Mouse (Mus musculus): Measurements from ENCODE around the gene Cdk7. TPM values are rescaled to one million over a fixed set of nuclear protein-coding genes. Genes with fewer than 3 reads are reported as not detected.
"Not testable (repeated sequence)": the region's sequence is repeated elsewhere in the genome, so short reads cannot be mapped to it uniquely, and the experiment has no call there.

Gene Cdk7
- polyA plus RNA-seq, 1 experiment from 2014 or later, result 98.8 TPM

DNA sequence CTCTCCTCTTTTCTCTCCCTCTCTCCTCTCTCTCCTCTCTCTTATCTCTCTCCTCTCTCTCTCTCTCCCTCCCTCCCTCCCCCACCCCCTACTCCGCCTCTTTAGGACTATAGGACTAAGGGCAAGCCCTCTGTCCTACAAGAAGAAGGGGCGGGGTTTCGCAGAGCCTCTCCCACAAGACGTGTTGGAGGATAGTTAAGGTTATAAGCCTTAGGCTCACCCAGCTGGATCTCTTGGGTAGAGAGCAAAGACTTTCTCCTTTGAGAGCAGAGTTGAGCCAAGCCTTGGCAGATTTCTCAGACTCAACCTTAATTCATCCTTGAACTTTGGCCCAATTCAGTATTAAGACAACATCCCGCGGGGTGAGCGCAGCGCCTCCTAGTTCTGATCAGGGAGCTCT is 17.9 kb upstream of the Cdk7 start:
- Histone ChIP-seq H3K27ac (no peak overlapping the region), H3K4me1 (0 out of 2 replicates have a peak, but pooled peaks cover 5% of the 10 kb centered on the region), H3K4me2 (no peak overlapping the region), H3K9me3 (no peaks in the 10 kb centered on the region), H3K36me3 (no peaks in the 10 kb centered on the region), H3K9ac (no peak overlapping the region), H3K27me3 (no peaks in the 10 kb centered on the region), H3K4me3 (no peak overlapping the region)
- WGBS, result 49% methylated on average over 8 of the region's 8 CpGs
- ATAC-seq (ENCODE audit: insufficient number of reproducible peaks, insufficient read depth, low FRiP score, low TSS enrichment, low read depth), result no peak

GRCm38 (mm10) chr13:100746090-100746489 is 15.4 kb upstream of the Cdk7 start:
- 85% methylated on average over 3 of the region's 3 CpGs for WGBS

GRCm38 (mm10) chr13:100744036-100744744 is 13.5 kb upstream of the Cdk7 start, which contains the start of gene Mrps36:
TSS of gene Mrps36 (minus strand) at chr13:100744659.
- peak within 1 kb of the TSS; percentile 79 for H3K4me3 ChIP-seq
- H3K9ac ChIP-seq, result peak within 1 kb of the TSS; percentile 85
- H3K27me3 ChIP-seq, result no peaks in the 10 kb centered on the region
- peak within 1 kb of the TSS; percentile 67 for H3K4me2 ChIP-seq
- peaks cover 12% of the 10 kb centered on the region for H3K4me1 ChIP-seq
- ATAC-seq (ENCODE audit: insufficient number of reproducible peaks, insufficient read depth, low FRiP score, low TSS enrichment, low read depth), result peak; percentile 89
- H3K27ac ChIP-seq, result peak within 1 kb of the TSS; percentile 93
- WGBS, result under 1% methylated on average over 52 of the region's 52 CpGs
- no peaks in the 10 kb centered on the region for H3K36me3 ChIP-seq
- no peaks in the 10 kb centered on the region for H3K9me3 ChIP-seq

More at GRCm38 (mm10) chr13:100746090-100746489, 15.4 kb upstream of the Cdk7 start:
- Histone ChIP-seq H3K36me3 (no peaks in the 10 kb centered on the region), H3K4me3 (no peak overlapping the region), H3K27me3 (no peaks in the 10 kb centered on the region), H3K4me1 (peaks cover 12% of the 10 kb centered on the region), H3K9ac (no peak overlapping the region), H3K9me3 (no peaks in the 10 kb centered on the region), H3K27ac (no peak overlapping the region), H3K4me2 (no peak overlapping the region)
- no peak for ATAC-seq (ENCODE audit: insufficient number of reproducible peaks, insufficient read depth, low FRiP score, low TSS enrichment, low read depth)

DNA sequence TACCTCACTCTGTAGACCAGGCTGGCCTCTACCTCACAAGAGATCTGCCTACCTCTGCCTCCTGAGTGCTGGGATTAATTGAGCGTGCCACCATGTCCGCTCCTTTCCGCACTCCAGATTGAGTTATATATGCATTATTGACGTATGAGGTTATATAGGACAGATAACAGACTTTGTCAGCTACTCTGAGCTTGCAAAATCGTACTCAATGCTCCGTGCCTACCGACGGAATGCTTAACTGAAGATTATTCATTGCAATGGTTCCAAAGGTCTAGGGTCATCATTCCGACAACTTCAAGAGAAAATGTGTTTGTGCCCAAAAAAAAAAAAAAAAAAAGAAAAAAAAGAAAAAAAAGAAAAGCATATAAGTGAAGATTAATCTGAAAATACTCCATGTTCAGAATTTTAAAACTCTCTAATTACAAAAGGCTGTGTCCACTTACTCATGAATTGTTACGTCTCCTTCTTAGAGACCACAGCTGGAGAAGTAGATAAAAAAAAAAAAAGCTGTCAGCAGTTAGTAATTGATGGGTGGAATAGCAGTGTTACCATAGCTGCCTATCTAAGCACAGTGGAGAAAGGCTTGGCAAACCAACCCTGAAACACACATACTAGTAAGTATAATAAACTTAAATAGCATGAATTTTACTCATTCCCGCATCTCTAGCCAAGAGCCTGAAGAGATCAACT is 12.8 kb upstream of the Cdk7 start:
- Histone ChIP-seq H3K4me3 (peak overlapping the region; percentile 79), H3K4me1 (peaks cover 12% of the 10 kb centered on the region), H3K27ac (peak overlapping the region; percentile 93), H3K36me3 (peaks cover 3% of the 10 kb centered on the region), H3K9me3 (no peaks in the 10 kb centered on the region), H3K9ac (peak overlapping the region; percentile 85), H3K27me3 (no peaks in the 10 kb centered on the region), H3K4me2 (peak overlapping the region; percentile 67)
- 73% methylated on average over 11 of the region's 11 CpGs for WGBS
- 0 out of 2 replicates have a peak, but pooled peaks have one; percentile 16 for ATAC-seq (ENCODE audit: insufficient number of reproducible peaks, insufficient read depth, low FRiP score, low TSS enrichment, low read depth)

GRCm38 (mm10) chr13:100742831-100743230 is 12.1 kb upstream of the Cdk7 start:
- ATAC-seq (ENCODE audit: insufficient number of reproducible peaks, insufficient read depth, low FRiP score, low TSS enrichment, low read depth), result no peak
- no peak overlapping the region for H3K4me2 ChIP-seq
- WGBS, result 91% methylated on average over 5 of the region's 5 CpGs
- H3K9ac ChIP-seq, result no peak overlapping the region
- H3K27ac ChIP-seq, result no peak overlapping the region
- peaks cover 12% of the 10 kb centered on the region for H3K4me1 ChIP-seq
- peaks cover 8% of the 10 kb centered on the region for H3K36me3 ChIP-seq
- no peaks in the 10 kb centered on the region for H3K9me3 ChIP-seq
- no peaks in the 10 kb centered on the region for H3K27me3 ChIP-seq
- no peak overlapping the region for H3K4me3 ChIP-seq

DNA sequence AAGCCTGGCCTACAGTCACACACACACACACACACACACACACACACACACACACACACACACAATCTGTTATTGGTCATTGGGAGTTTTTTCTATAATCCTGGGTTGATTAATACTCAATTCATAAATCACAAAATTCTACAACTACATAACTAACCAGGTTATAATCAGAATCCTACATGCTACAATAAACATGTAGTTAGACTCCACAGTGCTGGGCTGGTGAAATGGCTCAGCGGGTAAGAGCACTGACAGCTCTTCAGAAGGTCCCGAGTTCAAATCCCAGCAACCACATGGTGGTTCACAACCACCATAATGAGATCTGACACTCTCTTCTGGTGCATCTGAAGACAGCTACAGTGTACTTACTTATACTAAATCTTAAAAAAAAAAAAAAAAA is 2.0 kb upstream of the Cdk7 start:
- WGBS, result 87% methylated on average over 2 of the region's 2 CpGs
- no peak overlapping the region for H3K27ac ChIP-seq
- H3K36me3 ChIP-seq, result peaks cover 31% of the 10 kb centered on the region
- no peaks in the 10 kb centered on the region for H3K27me3 ChIP-seq
- H3K9me3 ChIP-seq, result no peaks in the 10 kb centered on the region
- H3K9ac ChIP-seq, result no peak overlapping the region
- no peak for ATAC-seq (ENCODE audit: insufficient number of reproducible peaks, insufficient read depth, low FRiP score, low TSS enrichment, low read depth)
- H3K4me3 ChIP-seq, result no peak overlapping the region
- H3K4me2 ChIP-seq, result no peak overlapping the region
- H3K4me1 ChIP-seq, result peaks cover 9% of the 10 kb centered on the region

- H3K4me3 ChIP-seq; H3K9ac ChIP-seq; H3K4me1 ChIP-seq; H3K27me3 ChIP-seq; H3K9me3 ChIP-seq; ATAC-seq (ENCODE audit: insufficient number of reproducible peaks, insufficient read depth, low FRiP score, low TSS enrichment, low read depth): not testable (repeated sequence)
- Histone ChIP-seq H3K4me2 (peak overlapping the region; percentile 68; the same call in 1 of the 2 replicates), H3K36me3 (peaks cover 30% of the 10 kb centered on the region), H3K27ac (peak overlapping the region; percentile 94)
- WGBS, result 87% methylated on average over 6 of the region's 6 CpGs
Measured at GRCm38 (mm10) chr13:100731462-100732046, 815 bp upstream of the Cdk7 start.

GRCm38 (mm10) chr13:100730153-100730860 is 432 bp downstream of the Cdk7 start:
- no peak for ATAC-seq (ENCODE audit: insufficient number of reproducible peaks, insufficient read depth, low FRiP score, low TSS enrichment, low read depth)
- Histone ChIP-seq H3K4me2 (peak overlapping the region; percentile 68), H3K4me1 (peaks cover 9% of the 10 kb centered on the region), H3K36me3 (peaks cover 28% of the 10 kb centered on the region), H3K27ac (peak overlapping the region; percentile 94), H3K9me3 (no peaks in the 10 kb centered on the region), H3K4me3 (peak overlapping the region; percentile 93), H3K27me3 (no peaks in the 10 kb centered on the region), H3K9ac (peak overlapping the region; percentile 94)
- under 1% methylated on average over 30 of the region's 30 CpGs for WGBS

GRCm38 (mm10) chr13:100728530-100728929 is 2.2 kb downstream of the Cdk7 start:
- not testable (repeated sequence) for H3K27me3 ChIP-seq; H3K4me3 ChIP-seq; ATAC-seq (ENCODE audit: insufficient number of reproducible peaks, insufficient read depth, low FRiP score, low TSS enrichment, low read depth); H3K4me2 ChIP-seq; H3K9me3 ChIP-seq; H3K9ac ChIP-seq; H3K4me1 ChIP-seq; H3K27ac ChIP-seq
- peaks cover 33% of the 10 kb centered on the region for H3K36me3 ChIP-seq
- 90% methylated on average over 4 of the region's 4 CpGs for WGBS

DNA sequence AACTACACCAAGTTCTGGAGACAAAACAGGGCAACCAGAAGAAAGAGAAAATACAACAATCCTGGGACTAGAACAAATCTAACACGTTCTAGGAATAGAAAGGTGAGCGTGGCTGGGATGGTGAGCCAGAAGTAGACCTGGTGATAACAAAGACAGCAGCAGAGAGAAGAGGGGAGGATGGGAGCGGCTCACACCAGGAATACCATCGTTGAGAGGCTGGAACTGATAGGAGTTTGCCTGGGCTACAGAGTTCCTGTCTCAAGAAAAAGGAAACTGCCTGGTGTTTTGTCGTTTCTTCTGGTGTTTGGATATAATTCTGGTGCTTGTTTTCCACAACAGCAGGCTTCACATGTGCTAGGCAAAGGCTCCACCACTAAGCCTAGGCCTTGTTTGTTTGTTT is 2.7 kb downstream of the Cdk7 start:
- Histone ChIP-seq H3K4me2 (no peak overlapping the region), H3K9me3 (no peaks in the 10 kb centered on the region), H3K36me3 (peaks cover 34% of the 10 kb centered on the region), H3K4me1 (peaks cover 9% of the 10 kb centered on the region), H3K4me3 (no peak overlapping the region), H3K9ac (no peak overlapping the region), H3K27ac (no peak overlapping the region), H3K27me3 (no peaks in the 10 kb centered on the region)
- 92% methylated on average over 5 of the region's 5 CpGs for WGBS
- ATAC-seq (ENCODE audit: insufficient number of reproducible peaks, insufficient read depth, low FRiP score, low TSS enrichment, low read depth), result no peak

DNA sequence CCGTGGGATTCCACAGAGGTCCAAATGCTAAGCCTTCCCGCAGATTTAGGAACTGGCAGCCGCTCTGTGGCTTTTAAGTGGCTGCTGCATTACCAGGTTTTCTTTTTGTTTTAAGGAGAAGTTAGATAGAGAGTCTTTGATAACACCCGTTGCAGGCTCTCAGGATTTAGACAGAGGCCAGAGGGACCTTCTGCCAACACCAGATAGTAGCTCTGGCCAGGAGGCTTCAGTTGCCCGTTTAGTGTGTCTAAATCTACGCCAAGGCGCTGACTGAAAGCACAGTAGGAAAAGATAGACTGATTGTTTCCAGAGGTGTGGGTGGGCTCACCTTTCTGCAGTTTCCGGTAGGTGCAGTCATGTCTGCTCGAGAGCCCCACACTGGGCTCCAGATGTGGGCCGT is 5.5 kb downstream of the Cdk7 start:
- H3K4me2 ChIP-seq, result no peak overlapping the region
- WGBS, result 88% methylated on average over 10 of the region's 10 CpGs
- peaks cover 57% of the 10 kb centered on the region for H3K36me3 ChIP-seq
- ATAC-seq (ENCODE audit: insufficient number of reproducible peaks, insufficient read depth, low FRiP score, low TSS enrichment, low read depth), result no peak
- no peaks in the 10 kb centered on the region for H3K9me3 ChIP-seq
- no peaks in the 10 kb centered on the region for H3K27me3 ChIP-seq
- peaks cover 9% of the 10 kb centered on the region for H3K4me1 ChIP-seq
- H3K4me3 ChIP-seq, result no peak overlapping the region
- H3K27ac ChIP-seq, result no peak overlapping the region
- no peak overlapping the region for H3K9ac ChIP-seq

All from embryonic facial prominence, embryonic 13.5 days (tissue).